9 mouse cellular contexts compared by ENCODE assay signal in genomic region chr5:77217724-77218123, GRCm38 (mm10). TPM values are rescaled to one million over a fixed set of nuclear protein-coding genes. Genes with fewer than 3 reads are reported as not detected.
DNase-seq lines count a peak whose midpoint lies in the region; ATAC-seq lines count a peak whose summit lies in the region.
"Had no signal": no experiment of that assay in that cellular context is flagged by ENCODE, and none has a peak within 500 bp of the region (broad histone marks: within the 10 kb centered on the region; RNA-seq: fewer than 3 reads in every experiment).

No protein-coding gene starts in this region.

- no peak overlapping the region for H3K4me3 ChIP-seq in heart, embryonic 13.5 days
- no peak overlapping the region for H3K4me3 ChIP-seq in embryonic facial prominence, embryonic 14.5 days (ENCODE audit: low read depth, low read length)
- no peak overlapping the region for H3K4me3 ChIP-seq in limb, embryonic 15.5 days

- no peak for ATAC-seq in heart, embryonic 13.5 days (ENCODE audit: extremely low read depth, insufficient number of reproducible peaks, low FRiP score, low TSS enrichment)
- peak; percentile 78 for ATAC-seq in embryonic facial prominence, embryonic 14.5 days (ENCODE audit: low read depth)
- peak; percentile 82 for ATAC-seq in limb, embryonic 15.5 days (ENCODE audit: insufficient number of reproducible peaks, low FRiP score, low TSS enrichment, low read depth)

- WGBS in heart, embryonic 13.5 days, result 11% methylated on average over 2 of the region's 2 CpGs
- 16% methylated on average over 2 of the region's 2 CpGs for WGBS in embryonic facial prominence, embryonic 14.5 days
- WGBS in limb, embryonic 15.5 days, result 19% methylated on average over 2 of the region's 2 CpGs

- H3K27me3 ChIP-seq in heart, embryonic 13.5 days (replicated peaks), result no peaks in the 10 kb centered on the region
- no peaks in the 10 kb centered on the region for H3K27me3 ChIP-seq in embryonic facial prominence, embryonic 14.5 days (replicated peaks; ENCODE audit: control insufficient read depth, insufficient read depth, low read length)
- H3K27me3 ChIP-seq in limb, embryonic 15.5 days, result no peaks in the 10 kb centered on the region

- no peak overlapping the region for H3K9ac ChIP-seq in heart, embryonic 13.5 days
- H3K9ac ChIP-seq in embryonic facial prominence, embryonic 14.5 days (ENCODE audit: low read depth, low read length), result no peak overlapping the region
- H3K9ac ChIP-seq in limb, embryonic 15.5 days, result no peak overlapping the region

- no peaks in the 10 kb centered on the region for H3K9me3 ChIP-seq in heart, embryonic 13.5 days
- H3K9me3 ChIP-seq in embryonic facial prominence, embryonic 14.5 days (ENCODE audit: control insufficient read depth, low read length), result no peaks in the 10 kb centered on the region
- H3K9me3 ChIP-seq in limb, embryonic 15.5 days, result no peaks in the 10 kb centered on the region

- intact Hi-C loops in heart, postnatal 14 days (cut with DNase I), result loop anchor here (2.0 to 5.0 kb wide), 3 partner anchors 130 to 219 kb away; no protein-coding TSS in a partner anchor

- no peaks in the 10 kb centered on the region for H3K4me1 ChIP-seq in heart, embryonic 13.5 days
- H3K4me1 ChIP-seq in embryonic facial prominence, embryonic 14.5 days (ENCODE audit: control insufficient read depth, insufficient read depth, low read length), result no peaks in the 10 kb centered on the region
- H3K4me1 ChIP-seq in limb, embryonic 15.5 days, result peaks cover 5% of the 10 kb centered on the region

- no peak overlapping the region for H3K27ac ChIP-seq in heart, embryonic 13.5 days (replicated peaks)
- H3K27ac ChIP-seq in embryonic facial prominence, embryonic 14.5 days (replicated peaks; ENCODE audit: low read depth, low read length), result no peak overlapping the region
- H3K27ac ChIP-seq in limb, embryonic 15.5 days, result 0 out of 2 replicates have a peak overlapping the region, but pooled peaks have one; percentile 5

- peak overlapping the region; percentile 49; the same call in 1 of the 2 replicates for H3K4me2 ChIP-seq in heart, embryonic 13.5 days
- peak overlapping the region; percentile 35; the same call in 1 of the 2 replicates for H3K4me2 ChIP-seq in embryonic facial prominence, embryonic 14.5 days (ENCODE audit: low read depth, low read length)
- H3K4me2 ChIP-seq in limb, embryonic 15.5 days, result no peak overlapping the region

- no peak for DNase-seq in heart, postnatal 14 days
- DNase-seq in 3134 (ENCODE audit: extremely low read depth, insufficient read length, low spot score), result peak; percentile 21
- peak; percentile 63 for DNase-seq in embryonic facial prominence, embryonic 14.5 days (ENCODE audit: low spot score)
- DNase-seq in right cerebral cortex, postnatal 36 days (ENCODE audit: low spot score in 2 of 2), result no peak
- no peak for DNase-seq in cerebellum, adult 11 months
- DNase-seq in layer of hippocampus, adult 9-11 months, result no peak

- no peaks in the 10 kb centered on the region for H3K36me3 ChIP-seq in heart, embryonic 13.5 days
- no peaks in the 10 kb centered on the region for H3K36me3 ChIP-seq in embryonic facial prominence, embryonic 14.5 days (ENCODE audit: control insufficient read depth, insufficient read depth, low read length)
- no peaks in the 10 kb centered on the region for H3K36me3 ChIP-seq in limb, embryonic 15.5 days

RNA-seq across cellular contexts. Expression of gene Spink2, which starts 6.5 kb away (rescaled TPM):
- polyA plus RNA-seq in heart, embryonic 13.5 days (2015; fragmentation: Nextera tagmentation; extraction: Ambion mirVana), result 5.7 and 5.9 TPM in 2 replicates
- total RNA-seq in heart, postnatal 14 days (2021), result under 1 TPM in 1 of 2 experiments, not detected in 1; 0.37 TPM
- polyA plus RNA-seq in embryonic facial prominence, embryonic 14.5 days (2014; fragmentation: Nextera tagmentation; extraction: Ambion mirVana), result 3.9 and 4.7 TPM in 2 replicates
- 6.2 and 6.7 TPM in 2 replicates for polyA plus RNA-seq in limb, embryonic 15.5 days (2015; fragmentation: Nextera tagmentation; extraction: Ambion mirVana)
- polyA plus RNA-seq: cerebellum, adult 2 months had no signal

RNA-seq across cellular contexts. Expression of gene Rest, which starts 47.6 kb away (rescaled TPM):
- 21.1 and 23.2 TPM in 2 replicates for polyA plus RNA-seq in heart, embryonic 13.5 days (2015; fragmentation: Nextera tagmentation; extraction: Ambion mirVana)
- 10 to 100 TPM; 17.4 to 18.1 TPM for total RNA-seq in heart, postnatal 14 days (2021)
- 35.8 and 40.4 TPM in 2 replicates for polyA plus RNA-seq in embryonic facial prominence, embryonic 14.5 days (2014; fragmentation: Nextera tagmentation; extraction: Ambion mirVana)
- 32.3 and 37.6 TPM in 2 replicates for polyA plus RNA-seq in limb, embryonic 15.5 days (2015; fragmentation: Nextera tagmentation; extraction: Ambion mirVana)

Comparison
In these comparisons a context has a peak if more than half of its experiments do, and no peak if none do; other contexts are left out.
1. DNase-seq: peak in 3134 (single experiment) and embryonic facial prominence, embryonic 14.5 days (single experiment); none in heart, postnatal 14 days (0 of 2), right cerebral cortex, postnatal 36 days (0 of 2), cerebellum, adult 11 months (single experiment) and layer of hippocampus, adult 9-11 months (single experiment).